Comparison of ENCODE assay signal across 11 mouse cellular contexts in genomic region chr17:37047981-37048380, GRCm38 (mm10). TPM values are rescaled to one million over a fixed set of nuclear protein-coding genes. Genes with fewer than 3 reads are reported as not detected.
DNase-seq lines count a peak whose midpoint lies in the region; ATAC-seq and TF ChIP-seq lines count a peak whose summit lies in the region.
"Had no signal": no experiment of that assay in that cellular context is flagged by ENCODE, and none has a peak within 500 bp of the region (broad histone marks: within the 10 kb centered on the region; RNA-seq: fewer than 3 reads in every experiment).

No protein-coding gene starts in this region.

- peak; percentile 12; the same call in 1 of the 2 replicates for TF ChIP-seq CTCF in cortical plate, adult 2 months (IDR thresholded peaks at IDR 0.05; ENCODE audit: extremely low read depth, insufficient read depth, low read length)

- no peaks in the 10 kb centered on the region for H3K9me3 ChIP-seq in forebrain, embryonic 13.5 days (replicated peaks)
- no peaks in the 10 kb centered on the region for H3K9me3 ChIP-seq in forebrain, embryonic 10.5 days
- H3K9me3 ChIP-seq in midbrain, embryonic 12.5 days = no peaks in the 10 kb centered on the region
- H3K9me3 ChIP-seq: limb, embryonic 12.5 days had no signal

- no peak for TF ChIP-seq POLR2A in cortical plate, adult 2 months (IDR thresholded peaks at IDR 0.05; ENCODE audit: extremely low read depth, insufficient read depth, low read length)

- H3K4me2 ChIP-seq in forebrain, embryonic 13.5 days = peak overlapping the region; percentile 91
- peak overlapping the region; percentile 94 for H3K4me2 ChIP-seq in midbrain, embryonic 12.5 days (replicated peaks)

- ATAC-seq in forebrain, embryonic 13.5 days = no peak
- no peak for ATAC-seq in midbrain, embryonic 12.5 days (ENCODE audit: low FRiP score, low read depth)

- H3K9ac ChIP-seq in forebrain, embryonic 13.5 days = 0 out of 2 replicates have a peak overlapping the region, but pooled peaks have one; percentile 17
- peak overlapping the region; percentile 41; the same call in 1 of the 2 replicates for H3K9ac ChIP-seq in midbrain, embryonic 12.5 days (replicated peaks)

- peak overlapping the region; percentile 86 for H3K4me3 ChIP-seq in forebrain, embryonic 13.5 days
- no peak overlapping the region for H3K4me3 ChIP-seq in forebrain, embryonic 10.5 days
- peak overlapping the region; percentile 87 for H3K4me3 ChIP-seq in cortical plate, adult 2 months (ENCODE audit: insufficient read depth, low read length)
- H3K4me3 ChIP-seq in midbrain, embryonic 12.5 days = peak overlapping the region; percentile 86

- no peak for DNase-seq in forebrain, embryonic 10.5 days (ENCODE audit: extremely low spot score, low spot score)
- peak; percentile 43 for DNase-seq in A20 (ENCODE audit: low read depth, low spot score)
- DNase-seq in layer of hippocampus, postnatal 36 days = no peak
- no peak for DNase-seq in ovary, postnatal 14 days (ENCODE audit: low spot score)
- DNase-seq in spleen, postnatal 4 days (ENCODE audit: low spot score in 2 of 2) = no peak
- DNase-seq: gastrocnemius, postnatal 10 days had no signal

- H3K27ac ChIP-seq in forebrain, embryonic 13.5 days = no peak overlapping the region
- H3K27ac ChIP-seq in forebrain, embryonic 10.5 days = no peak overlapping the region
- H3K27ac ChIP-seq in cortical plate, adult 2 months (ENCODE audit: insufficient read depth, low read length) = no peak overlapping the region
- no peak overlapping the region for H3K27ac ChIP-seq in midbrain, embryonic 12.5 days (replicated peaks)
- H3K27ac ChIP-seq: limb, embryonic 12.5 days had no signal

- peaks cover 4% of the 10 kb centered on the region for H3K27me3 ChIP-seq in forebrain, embryonic 13.5 days
- peaks cover 35% of the 10 kb centered on the region for H3K27me3 ChIP-seq in forebrain, embryonic 10.5 days (ENCODE audit: poor library complexity, severe bottlenecking)
- peaks cover 18% of the 10 kb centered on the region for H3K27me3 ChIP-seq in midbrain, embryonic 12.5 days

- no peaks in the 10 kb centered on the region for H3K36me3 ChIP-seq in forebrain, embryonic 13.5 days (ENCODE audit: poor library complexity, severe bottlenecking)
- H3K36me3 ChIP-seq in forebrain, embryonic 10.5 days (replicated peaks) = no peaks in the 10 kb centered on the region
- no peaks in the 10 kb centered on the region for H3K36me3 ChIP-seq in midbrain, embryonic 12.5 days
- H3K36me3 ChIP-seq: limb, embryonic 12.5 days had no signal

- WGBS in forebrain, embryonic 13.5 days = 34% methylated on average over 3 of the region's 3 CpGs
- 39% methylated on average over 3 of the region's 3 CpGs for whole genome bisulfite sequencing in forebrain, embryonic 10.5 days
- WGBS in midbrain, embryonic 12.5 days = 43% methylated on average over 3 of the region's 3 CpGs

- peaks cover 62% of the 10 kb centered on the region for H3K4me1 ChIP-seq in forebrain, embryonic 13.5 days
- H3K4me1 ChIP-seq in forebrain, embryonic 10.5 days = peaks cover 66% of the 10 kb centered on the region
- peaks cover 3% of the 10 kb centered on the region; the same call in 1 of the 2 replicates for H3K4me1 ChIP-seq in cortical plate, adult 2 months (ENCODE audit: control insufficient read depth, insufficient read depth, low read length)
- H3K4me1 ChIP-seq in midbrain, embryonic 12.5 days = peaks cover 50% of the 10 kb centered on the region

RNA-seq across cellular contexts. Expression of gene Gabbr1, which starts 2.2 kb away (rescaled TPM):
- polyA plus RNA-seq in forebrain, embryonic 13.5 days (2015; fragmentation: Nextera tagmentation; extraction: Ambion mirVana) = 30.1 and 35.2 TPM in 2 replicates
- 8.0 and 8.4 TPM in 2 replicates for polyA plus RNA-seq in forebrain, embryonic 10.5 days (2016; fragmentation: Nextera tagmentation; extraction: Ambion mirVana)
- 481 and 483 TPM in 2 replicates for polyA plus RNA-seq in cortical plate, adult 2 months (2012; rRNA removed)
- polyA plus RNA-seq in midbrain, embryonic 12.5 days (2016; fragmentation: Nextera tagmentation; extraction: Ambion mirVana) = 33.4 and 35.9 TPM in 2 replicates
- 100 to 1,000 TPM; 688 to 703 TPM for total RNA-seq in layer of hippocampus, postnatal 36 days (2021)

RNA-seq across cellular contexts. Expression of gene Mog, which starts 24.8 kb away (rescaled TPM):
- polyA plus RNA-seq in forebrain, embryonic 13.5 days (2015; fragmentation: Nextera tagmentation; extraction: Ambion mirVana) = 1.1 and 1.5 TPM in 2 replicates
- polyA plus RNA-seq in forebrain, embryonic 10.5 days (2016; fragmentation: Nextera tagmentation; extraction: Ambion mirVana) = 0.16 and 0.30 TPM in 2 replicates
- 99.6 and 128 TPM in 2 replicates for polyA plus RNA-seq in cortical plate, adult 2 months (2012; rRNA removed)
- 0.68 and 0.96 TPM in 2 replicates for polyA plus RNA-seq in midbrain, embryonic 12.5 days (2016; fragmentation: Nextera tagmentation; extraction: Ambion mirVana)
- 10 to 100 TPM; 67.6 to 72.6 TPM for total RNA-seq in layer of hippocampus, postnatal 36 days (2021)
- total RNA-seq: gastrocnemius, postnatal 10 days had no signal
- polyA plus RNA-seq: limb, embryonic 12.5 days; stomach, embryonic 16.5 days had no signal

RNA-seq across cellular contexts. Expression of gene Olfr90, which starts 40.3 kb away (rescaled TPM):
- 0.09 and 0.10 TPM in 2 replicates for polyA plus RNA-seq in forebrain, embryonic 13.5 days (2015; fragmentation: Nextera tagmentation; extraction: Ambion mirVana)
- not detected in 2 replicates for polyA plus RNA-seq in forebrain, embryonic 10.5 days (2016; fragmentation: Nextera tagmentation; extraction: Ambion mirVana)
- not detected in 2 replicates for polyA plus RNA-seq in cortical plate, adult 2 months (2012; rRNA removed)
- 0.14 TPM in 1 of 2 replicates, not detected in the other for polyA plus RNA-seq in midbrain, embryonic 12.5 days (2016; fragmentation: Nextera tagmentation; extraction: Ambion mirVana)
- not detected for total RNA-seq in layer of hippocampus, postnatal 36 days (2021)
- total RNA-seq: gastrocnemius, postnatal 10 days had no signal
- polyA plus RNA-seq: stomach, embryonic 16.5 days had no signal

RNA-seq across cellular contexts. Expression of gene Zfp57, which starts 47.0 kb away (rescaled TPM):
- polyA plus RNA-seq in forebrain, embryonic 13.5 days (2015; fragmentation: Nextera tagmentation; extraction: Ambion mirVana) = 215 and 228 TPM in 2 replicates
- polyA plus RNA-seq in forebrain, embryonic 10.5 days (2016; fragmentation: Nextera tagmentation; extraction: Ambion mirVana) = 78.5 and 81.0 TPM in 2 replicates
- polyA plus RNA-seq in cortical plate, adult 2 months (2012; rRNA removed) = 25.2 and 29.3 TPM in 2 replicates
- 175 and 190 TPM in 2 replicates for polyA plus RNA-seq in midbrain, embryonic 12.5 days (2016; fragmentation: Nextera tagmentation; extraction: Ambion mirVana)
- total RNA-seq in layer of hippocampus, postnatal 36 days (2021) = 10 to 100 TPM; 15.9 to 18.1 TPM

RNA-seq across cellular contexts. Expression of gene Olfr91, which starts 50.1 kb away (rescaled TPM):
- not detected in 2 replicates for polyA plus RNA-seq in forebrain, embryonic 13.5 days (2015; fragmentation: Nextera tagmentation; extraction: Ambion mirVana)
- 0.15 TPM in 1 of 2 replicates, not detected in the other for polyA plus RNA-seq in forebrain, embryonic 10.5 days (2016; fragmentation: Nextera tagmentation; extraction: Ambion mirVana)
- not detected in 2 replicates for polyA plus RNA-seq in cortical plate, adult 2 months (2012; rRNA removed)
- not detected in 2 replicates for polyA plus RNA-seq in midbrain, embryonic 12.5 days (2016; fragmentation: Nextera tagmentation; extraction: Ambion mirVana)
- total RNA-seq in layer of hippocampus, postnatal 36 days (2021) = not detected
- total RNA-seq: gastrocnemius, postnatal 10 days had no signal
- polyA plus RNA-seq: limb, embryonic 12.5 days; stomach, embryonic 16.5 days had no signal

Comparison
In these comparisons a context has a peak if more than half of its experiments do, and no peak if none do; other contexts are left out.
1. RNA of gene Gabbr1, which starts 2.2 kb away (polyA plus RNA-seq): 481 to 483 TPM in cortical plate, adult 2 months; 33.4 to 35.9 TPM in midbrain, embryonic 12.5 days, 30.1 to 35.2 TPM in forebrain, embryonic 13.5 days and 8.0 to 8.4 TPM in forebrain, embryonic 10.5 days; every median in the first group is over 10 times any median in the second.
2. RNA of gene Mog, which starts 24.8 kb away (polyA plus RNA-seq): 99.6 to 128 TPM in cortical plate, adult 2 months; 1.1 to 1.5 TPM in forebrain, embryonic 13.5 days, 0.68 to 0.96 TPM in midbrain, embryonic 12.5 days and 0.16 to 0.30 TPM in forebrain, embryonic 10.5 days; every median in the first group is over 10 times any median in the second.